Mouse (Mus musculus): ENCODE results near the gene Vdr.

The Vdr gene

GRCm38 (mm10) chr15:97847866-97848265 is 62.6 kb downstream of the Vdr start:
- no peak for DNase-seq (ENCODE audit: low read depth, low spot score)

GRCm38 (mm10) chr15:97847285-97847684 is 63.1 kb downstream of the Vdr start:
- no peak for DNase-seq (ENCODE audit: low read depth, low spot score)

GRCm38 (mm10) chr15:97846121-97846882 is 64.1 kb downstream of the Vdr start:
- DNase-seq (ENCODE audit: low read depth, low spot score) = no peak

GRCm38 (mm10) chr15:97844037-97845034 is 66.1 kb downstream of the Vdr start, which contains the start of gene Hdac7:
Gene Hdac7 (minus strand): TSS chr15:97844502.
- no peak for DNase-seq (ENCODE audit: low read depth, low spot score)

GRCm38 (mm10) chr15:97843247-97843651 is 67.2 kb downstream of the Vdr start:
- DNase-seq (ENCODE audit: low read depth, low spot score) = no peak

- no peak for DNase-seq (ENCODE audit: low read depth, low spot score)
These were observed 68.4 kb downstream of the Vdr start for GRCm38 (mm10) chr15:97842058-97842457.

GRCm38 (mm10) chr15:97841383-97841782 is 69.0 kb downstream of the Vdr start:
- DNase-seq (ENCODE audit: low read depth, low spot score) = no peak

- DNase-seq (ENCODE audit: low read depth, low spot score) = no peak
These were observed 69.6 kb downstream of the Vdr start for GRCm38 (mm10) chr15:97840781-97841180.

GRCm38 (mm10) chr15:97839991-97840455 is 70.4 kb downstream of the Vdr start:
- no peak for DNase-seq (ENCODE audit: low read depth, low spot score)

GRCm38 (mm10) chr15:97839473-97839872 is 71.0 kb downstream of the Vdr start:
- DNase-seq (ENCODE audit: low read depth, low spot score) = no peak

GRCm38 (mm10) chr15:97839012-97839411 is 71.4 kb downstream of the Vdr start:
- DNase-seq (ENCODE audit: low read depth, low spot score) = no peak

- DNase-seq (ENCODE audit: low read depth, low spot score) = no peak
These were observed 72.0 kb downstream of the Vdr start for GRCm38 (mm10) chr15:97838395-97838794.

- DNase-seq (ENCODE audit: low read depth, low spot score) = no peak
These were observed 72.9 kb downstream of the Vdr start for GRCm38 (mm10) chr15:97837491-97838061.

- DNase-seq (ENCODE audit: low read depth, low spot score) = no peak
These were observed 73.6 kb downstream of the Vdr start for GRCm38 (mm10) chr15:97836894-97837247.

GRCm38 (mm10) chr15:97836153-97836893 is 74.1 kb downstream of the Vdr start:
- no peak for DNase-seq (ENCODE audit: low read depth, low spot score)

GRCm38 (mm10) chr15:97832764-97833479 is 77.5 kb downstream of the Vdr start:
- no peak for DNase-seq (ENCODE audit: low read depth, low spot score)

- no peak for DNase-seq (ENCODE audit: low read depth, low spot score)
These were observed 78.3 kb downstream of the Vdr start for GRCm38 (mm10) chr15:97831987-97832640.

GRCm38 (mm10) chr15:97831242-97831986 is 79.0 kb downstream of the Vdr start:
- DNase-seq (ENCODE audit: low read depth, low spot score) = no peak

GRCm38 (mm10) chr15:97830788-97831241 is 79.6 kb downstream of the Vdr start:
- DNase-seq (ENCODE audit: low read depth, low spot score) = no peak

Measured in c-Kit-negative CD71-positive TER-119-positive erythroid progenitor cells, embryonic 14.5 days (primary cell).